Mouse (Mus musculus) heart, adult 2 months (tissue): Measurements from ENCODE around the gene Hvcn1. TPM values are rescaled to one million over a fixed set of nuclear protein-coding genes. Genes with fewer than 3 reads are reported as not detected.

Source experiments
- DNase-seq, 2 experiments: peaks; one replicate each; pipeline ENCODE4 v3.0.0; 2021
- H3K27ac ChIP-seq: fragments of 200-600 bp; 2 replicates; pipeline ENCODE4 v1.8.1; 2022
- H3K27me3 ChIP-seq: fragments of 200-500 bp; 2 replicates; pipeline ENCODE4 v1.6.1; 2012; ENCODE audit warnings: mild to moderate bottlenecking, low read length, inconsistent platforms, mixed read lengths; ENCODE audit not compliant: control insufficient read depth, insufficient read depth
- H3K36me3 ChIP-seq: fragments of 200-500 bp; 2 replicates; pipeline ENCODE4 v1.6.1; 2012; ENCODE audit warnings: low read length, inconsistent platforms; ENCODE audit not compliant: control insufficient read depth, insufficient read depth
- H3K4me1 ChIP-seq: fragments of 200-500 bp; 2 replicates; pipeline ENCODE4 v1.6.1; 2011; ENCODE audit warnings: low read length; ENCODE audit not compliant: control insufficient read depth, insufficient read depth
- H3K4me3 ChIP-seq: fragments of 200-600 bp; 2 replicates; pipeline ENCODE4 v1.8.1; 2022
- H3K79me2 ChIP-seq: fragments of 200-500 bp; replicated peaks from 2 replicates; pipeline ENCODE4 v1.6.1; 2012; ENCODE audit warnings: mild to moderate bottlenecking, inconsistent platforms, low read length, moderate library complexity, mixed read lengths; ENCODE audit not compliant: control insufficient read depth, insufficient read depth
- H3K9ac ChIP-seq: fragments of 200-500 bp; 2 replicates; pipeline ENCODE4 v1.6.1; 2012; ENCODE audit warnings: low read depth, mild to moderate bottlenecking, control low read depth, inconsistent platforms, low read length, mixed read lengths
- CTCF ChIP-seq: fragments of 200-600 bp; IDR thresholded peaks from 2 replicates; pipeline ENCODE4 v1.8.1; 2022; ENCODE audit warnings: antibody characterized with exemption, mild to moderate bottlenecking, moderate library complexity
- EP300 ChIP-seq: fragments of 200-500 bp; IDR thresholded peaks from 2 replicates; pipeline ENCODE4 v1.6.1; 2011; ENCODE audit warnings: low read depth, low read length, control low read depth; ENCODE audit not compliant: insufficient read depth
- POLR2A ChIP-seq: fragments of 200-500 bp; IDR thresholded peaks from 2 replicates; pipeline ENCODE4 v1.6.1; 2011; ENCODE audit warnings: mild to moderate bottlenecking, low read depth, low read length, control low read depth; ENCODE audit not compliant: insufficient read depth
- WGBS: fragments of 180-500 bp; shearing (Covaris S2); methylation state at CpG from one replicate; pipeline ENCODE4 v1.1.7; 2018; 5-methylcytosine and 5-hydroxymethylcytosine counted together
- intact Hi-C: fragments of 180-260 bp; cut with DNase I; formaldehyde crosslinking; loops from one replicate; pipeline ENCODE4 v1.15.1; 2025
- polyA plus RNA-seq: library from polyadenylated mRNA; depleted of rRNA; stranded (reverse); fragments of >200 nt; gene quantifications from 2 replicates; pipeline ENCODE4 v1.2.3, GENCODE M21; 2012
- total RNA-seq, 2 experiments: library from RNA; stranded (reverse); gene quantifications; 2 replicates each; pipeline ENCODE4 v1.2.3; 2021

Gene Hvcn1
- total and polyA plus RNA-seq, 3 experiments, result 0.81 to 2.9 (median 1.5) TPM

GRCm38 (mm10) chr5:122280422-122280826, 73.8 kb downstream of the Hvcn1 start:
- intact Hi-C loops, result loop anchor here (2.0 kb wide), 1 partner anchor 16 kb away; the partner anchor contains the start of gene Tctn1
- DNase-seq, result no peak
- Histone ChIP-seq H3K27ac (peak overlapping the region; percentile 54), H3K9ac (0 out of 2 replicates have a peak overlapping the region, but pooled peaks have one; percentile 10), H3K4me3 (no peak overlapping the region), H3K79me2 (peaks cover 5% of the 10 kb centered on the region), H3K36me3 (0 out of 2 replicates have a peak, but pooled peaks cover 2% of the 10 kb centered on the region), H3K4me1 (peaks cover 5% of the 10 kb centered on the region), H3K27me3 (no peaks in the 10 kb centered on the region)
- 23% methylated on average over 6 of the region's 6 CpGs for WGBS
- TF ChIP-seq CTCF, result peak; percentile 33; the same call in 1 of the 2 replicates
- TF ChIP-seq EP300, result no peak

GRCm38 (mm10) chr5:122280827-122281462, 74.3 kb downstream of the Hvcn1 start:
- Histone ChIP-seq H3K36me3 (0 out of 2 replicates have a peak, but pooled peaks cover 2% of the 10 kb centered on the region), H3K79me2 (peaks cover 5% of the 10 kb centered on the region), H3K27me3 (no peaks in the 10 kb centered on the region), H3K4me1 (peaks cover 5% of the 10 kb centered on the region), H3K4me3 (peak overlapping the region; percentile 20), H3K9ac (0 out of 2 replicates have a peak overlapping the region, but pooled peaks have one; percentile 10), H3K27ac (peak overlapping the region; percentile 54)
- peak; percentile 49 to 56 for DNase-seq
- 21% methylated on average over 19 of the region's 19 CpGs for WGBS
- intact Hi-C loops, result loop anchor here (2.0 kb wide), 1 partner anchor 16 kb away; the partner anchor contains the start of gene Tctn1
- TF ChIP-seq EP300 (no peak), POLR2A (no peak), CTCF (no peak)

- WGBS, result 14% methylated on average over 2 of the region's 2 CpGs
- H3K27ac ChIP-seq, result no peak overlapping the region
These were observed 77.2 kb downstream of the Hvcn1 start for GRCm38 (mm10) chr5:122283828-122284182.

GRCm38 (mm10) chr5:122284183-122285028, 77.8 kb downstream of the Hvcn1 start, which contains the start of gene Pptc7:
Gene Pptc7 (plus strand): TSS chr5:122284365.
- peak; percentile 89 to 91 for DNase-seq
- H3K36me3 ChIP-seq, result peaks cover 10% of the 10 kb centered on the region
- intact Hi-C loops, result loop anchor here (2.0 kb wide), 1 partner anchor 30 kb away; no protein-coding TSS in a partner anchor
- no peaks in the 10 kb centered on the region for H3K27me3 ChIP-seq
- WGBS, result under 1% methylated on average over 110 of the region's 114 CpGs
- H3K4me1 ChIP-seq, result peaks cover 16% of the 10 kb centered on the region
- H3K27ac ChIP-seq, result peak within 1 kb of the TSS; percentile 92
- peak within 1 kb of the TSS; percentile 92 for H3K4me3 ChIP-seq
- no peak for TF ChIP-seq CTCF
- TF ChIP-seq POLR2A, result no peak; the same call in 1 of the 2 replicates
- TF ChIP-seq EP300, result no peak
- H3K9ac ChIP-seq, result peak within 1 kb of the TSS; percentile 99
- peaks cover 8% of the 10 kb centered on the region for H3K79me2 ChIP-seq

More at GRCm38 (mm10) chr5:122283828-122284182, 77.2 kb downstream of the Hvcn1 start:
- no peak for TF ChIP-seq POLR2A
- no peak for TF ChIP-seq EP300
- TF ChIP-seq CTCF, result no peak
- Histone ChIP-seq H3K9ac (no peak overlapping the region), H3K36me3 (peaks cover 10% of the 10 kb centered on the region), H3K27me3 (no peaks in the 10 kb centered on the region), H3K4me1 (peaks cover 16% of the 10 kb centered on the region), H3K4me3 (no peak overlapping the region; the same call in 1 of the 2 replicates), H3K79me2 (peaks cover 8% of the 10 kb centered on the region)
- no peak for DNase-seq
- intact Hi-C loops, result loop anchor here (2.0 kb wide), 1 partner anchor 31 kb away; no protein-coding TSS in a partner anchor

GRCm38 (mm10) chr5:122285029-122285766, 78.6 kb downstream of the Hvcn1 start:
- Histone ChIP-seq H3K27ac (peak overlapping the region; percentile 92), H3K9ac (peak overlapping the region; percentile 99), H3K4me3 (peak overlapping the region; percentile 92), H3K79me2 (peaks cover 8% of the 10 kb centered on the region), H3K36me3 (peaks cover 10% of the 10 kb centered on the region), H3K4me1 (peaks cover 14% of the 10 kb centered on the region), H3K27me3 (no peaks in the 10 kb centered on the region)
- intact Hi-C loops, result loop anchor here (2.0 kb wide), 1 partner anchor 30 kb away; no protein-coding TSS in a partner anchor
- peak; percentile 69 to 74 for DNase-seq
- no peak for TF ChIP-seq EP300
- TF ChIP-seq POLR2A, result peak; percentile 43; the same call in 1 of the 2 replicates
- TF ChIP-seq CTCF, result no peak
- WGBS, result 1% methylated on average over 34 of the region's 34 CpGs
